Comparison of ENCODE assay signal across 19 mouse cellular contexts in genomic region chr16:91300641-91301441, GRCm38 (mm10). TPM values are rescaled to one million over a fixed set of nuclear protein-coding genes. Genes with fewer than 3 reads are reported as not detected.
DNase-seq lines count a peak whose midpoint lies in the region; ATAC-seq and TF ChIP-seq lines count a peak whose summit lies in the region.
"Had no signal": no experiment of that assay in that cellular context is flagged by ENCODE, and none has a peak within 500 bp of the region (broad histone marks: within the 10 kb centered on the region; RNA-seq: fewer than 3 reads in every experiment).

No protein-coding gene starts in this region.

- H3K36me3 ChIP-seq in forebrain, embryonic 15.5 days: no peaks in the 10 kb centered on the region
- no peaks in the 10 kb centered on the region for H3K36me3 ChIP-seq in hindbrain, postnatal 0 days (ENCODE audit: insufficient read depth, low read length)
- H3K36me3 ChIP-seq in neural tube, embryonic 13.5 days: no peaks in the 10 kb centered on the region
- no peaks in the 10 kb centered on the region for H3K36me3 ChIP-seq in heart, embryonic 12.5 days
- H3K36me3 ChIP-seq: liver, embryonic 12.5 days had no signal

- DNase-seq in embryo, embryonic 10 days (ENCODE audit: low spot score): peak; percentile 38
- no peak for DNase-seq in embryo, embryonic 9.5 days (ENCODE audit: extremely low spot score)
- DNase-seq in hindbrain, postnatal 0 days (ENCODE audit: low spot score): peak; percentile 50
- no peak for DNase-seq in urinary bladder, postnatal 14 days (ENCODE audit: low spot score)
- no peak for DNase-seq in heart, adult 18-20 months
- DNase-seq: adrenal gland, adult 2 months; cerebellum, adult 8-10 months; right cerebral cortex, postnatal 4 days had no signal

- no peak overlapping the region for H3K9ac ChIP-seq in forebrain, embryonic 15.5 days (replicated peaks)
- no peak overlapping the region for H3K9ac ChIP-seq in hindbrain, postnatal 0 days (replicated peaks; ENCODE audit: low read length)
- no peak overlapping the region for H3K9ac ChIP-seq in neural tube, embryonic 13.5 days
- H3K9ac ChIP-seq in heart, embryonic 12.5 days: no peak overlapping the region
- H3K9ac ChIP-seq: liver, embryonic 12.5 days had no signal

- peak overlapping the region; percentile 30 for H3K4me2 ChIP-seq in forebrain, embryonic 15.5 days (replicated peaks)
- peak overlapping the region; percentile 49 for H3K4me2 ChIP-seq in hindbrain, postnatal 0 days (ENCODE audit: low read depth, low read length)
- H3K4me2 ChIP-seq in neural tube, embryonic 13.5 days: peak overlapping the region; percentile 33
- no peak overlapping the region for H3K4me2 ChIP-seq in heart, embryonic 12.5 days
- H3K4me2 ChIP-seq: liver, embryonic 12.5 days had no signal

- no peak for TF ChIP-seq CTCF in hindbrain, postnatal 0 days (IDR thresholded peaks at IDR 0.05; ENCODE audit: low read depth)

- H3K9me3 ChIP-seq in forebrain, embryonic 15.5 days: no peaks in the 10 kb centered on the region
- H3K9me3 ChIP-seq in hindbrain, postnatal 0 days (ENCODE audit: low read length): no peaks in the 10 kb centered on the region
- no peaks in the 10 kb centered on the region for H3K9me3 ChIP-seq in neural tube, embryonic 13.5 days
- 0 out of 2 replicates have a peak, but pooled peaks cover 4% of the 10 kb centered on the region for H3K9me3 ChIP-seq in heart, embryonic 12.5 days (replicated peaks)
- H3K9me3 ChIP-seq: liver, embryonic 12.5 days had no signal

- no peak overlapping the region for H3K27ac ChIP-seq in forebrain, embryonic 15.5 days (replicated peaks)
- peak overlapping the region; percentile 45; the same call in 1 of the 2 replicates for H3K27ac ChIP-seq in hindbrain, postnatal 0 days
- H3K27ac ChIP-seq in neural tube, embryonic 13.5 days (replicated peaks): no peak overlapping the region
- H3K27ac ChIP-seq in heart, embryonic 12.5 days (ENCODE audit: poor library complexity, severe bottlenecking): no peak overlapping the region
- H3K27ac ChIP-seq: kidney, postnatal 0 days; liver, embryonic 12.5 days had no signal

- H3K4me3 ChIP-seq in forebrain, embryonic 15.5 days: peak overlapping the region; percentile 7
- peak overlapping the region; percentile 24 for H3K4me3 ChIP-seq in hindbrain, postnatal 0 days (ENCODE audit: low read length)
- H3K4me3 ChIP-seq in neural tube, embryonic 13.5 days: 0 out of 2 replicates have a peak overlapping the region, but pooled peaks have one; percentile 9
- no peak overlapping the region for H3K4me3 ChIP-seq in heart, embryonic 12.5 days
- H3K4me3 ChIP-seq: liver, embryonic 12.5 days; megakaryocyte, embryonic 14.5 days had no signal

- ATAC-seq in forebrain, embryonic 15.5 days (replicated peaks): peak; percentile 31; the same call in 1 of the 2 replicates
- ATAC-seq in hindbrain, postnatal 0 days: no peak
- ATAC-seq in neural tube, embryonic 13.5 days (ENCODE audit: low read depth): no peak
- no peak for ATAC-seq in heart, embryonic 12.5 days (ENCODE audit: insufficient number of reproducible peaks, low FRiP score)
- ATAC-seq: liver, embryonic 12.5 days; Patski had no signal

- 6% methylated on average over 16 of the region's 16 CpGs for WGBS in forebrain, embryonic 15.5 days
- 10% methylated on average over 16 of the region's 16 CpGs for WGBS in hindbrain, postnatal 0 days
- WGBS in neural tube, embryonic 13.5 days: 16% methylated on average over 16 of the region's 16 CpGs
- 47% methylated on average over 16 of the region's 16 CpGs for WGBS in heart, embryonic 12.5 days

- H3K4me1 ChIP-seq in forebrain, embryonic 15.5 days: peaks cover 41% of the 10 kb centered on the region
- peaks cover 4% of the 10 kb centered on the region; the same call in 1 of the 2 replicates for H3K4me1 ChIP-seq in hindbrain, postnatal 0 days (ENCODE audit: insufficient read depth, low read length)
- H3K4me1 ChIP-seq in neural tube, embryonic 13.5 days (replicated peaks): peaks cover 37% of the 10 kb centered on the region
- no peaks in the 10 kb centered on the region for H3K4me1 ChIP-seq in heart, embryonic 12.5 days (replicated peaks)
- H3K4me1 ChIP-seq: liver, embryonic 12.5 days; megakaryocyte, embryonic 14.5 days had no signal

- peaks cover 57% of the 10 kb centered on the region; the same call in 1 of the 2 replicates for H3K27me3 ChIP-seq in forebrain, embryonic 15.5 days
- peaks cover 12% of the 10 kb centered on the region for H3K27me3 ChIP-seq in hindbrain, postnatal 0 days (ENCODE audit: insufficient read depth, low read length)
- H3K27me3 ChIP-seq in neural tube, embryonic 13.5 days: peaks cover 98% of the 10 kb centered on the region
- peaks cover 81% of the 10 kb centered on the region for H3K27me3 ChIP-seq in heart, embryonic 12.5 days (replicated peaks)

RNA-seq across cellular contexts. Expression of gene Olig1, which starts 31.3 kb away (rescaled TPM):
- 29.6 and 33.4 TPM in 2 replicates for polyA plus RNA-seq in forebrain, embryonic 15.5 days (2015; fragmentation: Nextera tagmentation; extraction: Ambion mirVana)
- total RNA-seq in hindbrain, postnatal 0 days (2014; rRNA removed): 240 and 249 TPM in 2 replicates
- polyA plus RNA-seq in hindbrain, postnatal 0 days (2015; fragmentation: Nextera tagmentation; extraction: Ambion mirVana): 199 and 227 TPM in 2 replicates
- 20.9 and 26.0 TPM in 2 replicates for polyA plus RNA-seq in neural tube, embryonic 13.5 days (2015; fragmentation: Nextera tagmentation; extraction: Ambion mirVana)
- polyA plus RNA-seq in heart, embryonic 12.5 days (2016; fragmentation: Nextera tagmentation; extraction: Ambion mirVana): not detected in 2 replicates
- under 1 TPM in 1 of 2 experiments, not detected in 1; 0.18 TPM for total RNA-seq in heart, adult 18-20 months (2021)
- total RNA-seq: neutrophil, adult 5-6 weeks had no signal
- polyA plus RNA-seq: heart, embryonic 14.5 days; liver, embryonic 12.5 days; lung, embryonic 16.5 days; Patski; stomach, embryonic 14.5 days had no signal

Comparison
In these comparisons a context has a peak if more than half of its experiments do, and no peak if none do; other contexts are left out.
1. DNase-seq: peak in embryo, embryonic 10 days (single experiment) and hindbrain, postnatal 0 days (single experiment); none in embryo, embryonic 9.5 days (single experiment), urinary bladder, postnatal 14 days (single experiment) and heart, adult 18-20 months (0 of 2).
2. RNA of gene Olig1, which starts 31.3 kb away (polyA plus RNA-seq): 199 to 227 TPM in hindbrain, postnatal 0 days, 29.6 to 33.4 TPM in forebrain, embryonic 15.5 days and 20.9 to 26.0 TPM in neural tube, embryonic 13.5 days; not detected in heart, embryonic 12.5 days; every median in the first group is over 10 times any median in the second.